Mouse (Mus musculus): ENCODE measurements around the gene Fndc3b. TPM values are rescaled to one million over a fixed set of nuclear protein-coding genes. Genes with fewer than 3 reads are reported as not detected.

The Fndc3b gene
- polyA plus RNA-seq, 2 experiments: 4.2 to 5.5 TPM

DNA sequence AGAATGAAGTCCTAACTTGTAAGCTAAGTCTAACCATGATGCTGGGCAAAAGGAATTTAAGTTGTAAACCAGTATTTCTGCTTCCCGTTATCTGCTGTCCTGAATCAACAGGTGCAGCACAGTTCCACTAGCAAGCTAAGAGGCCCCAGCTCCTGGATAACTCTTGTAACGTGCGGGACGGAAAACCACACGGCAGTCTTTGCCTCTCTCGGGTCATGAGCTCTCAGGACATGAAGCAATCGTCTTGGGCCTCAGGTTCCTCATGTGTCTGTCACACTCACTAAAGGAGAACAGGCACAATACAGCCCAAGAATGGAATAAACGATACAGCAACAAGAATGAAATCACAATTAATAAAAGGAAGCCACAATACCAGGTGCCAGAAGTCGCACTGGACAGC, 93.4 kb downstream of the Fndc3b start:
- Histone ChIP-seq H3K27ac (no peak overlapping the region), H3K4me3 (ENCODE audit: insufficient read depth in 1 of 2, low read depth in 2 of 2, low read length in 2 of 2) (no peak overlapping the region), H3K27me3 (ENCODE audit: control insufficient read depth, insufficient read depth, low read length) (no peaks in the 10 kb centered on the region), H3K9ac (replicated peaks) (no peak overlapping the region), H3K9me3 (ENCODE audit: control insufficient read depth, low read length) (no peaks in the 10 kb centered on the region), H3K4me2 (ENCODE audit: low read depth) (no peak overlapping the region), H3K4me1 (replicated peaks; ENCODE audit: control insufficient read depth in 2 of 2, insufficient read depth in 2 of 2, low read length in 1 of 2) (peaks cover 3 to 28% of the 10 kb centered on the region in 2 experiments; a peak in 3 of 4 replicates), H3K36me3 (replicated peaks; ENCODE audit: control insufficient read depth, insufficient read depth, low read depth) (no peaks in the 10 kb centered on the region)
- ATAC-seq (ENCODE audit: insufficient read depth) (no peak), DNase-seq (ENCODE audit: low read depth in 3 of 3, low spot score in 3 of 3) (peak in 1 of 3 experiments; percentile 4)
- TF ChIP-seq CTCF (IDR thresholded peaks at IDR 0.05; ENCODE audit: low read depth) (no peak), EP300 (IDR thresholded peaks at IDR 0.05; ENCODE audit: low read depth) (no peak)
- 29% methylated on average over 9 of the region's 9 CpGs for WGBS (ENCODE audit: insufficient replicate concordance)

DNA sequence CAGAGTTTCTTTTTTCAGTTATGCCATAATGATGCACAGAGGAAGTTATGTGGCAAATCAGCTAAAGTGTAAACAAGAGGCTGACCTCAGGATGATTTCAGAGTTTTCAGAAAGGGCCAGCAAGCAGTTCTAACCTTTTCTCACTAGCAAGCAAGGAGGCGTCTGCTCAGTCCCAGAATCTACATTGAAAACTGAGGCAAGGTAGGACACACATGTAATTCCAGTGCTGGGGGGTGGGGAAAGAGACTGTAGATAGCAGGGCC, 93.9 kb downstream of the Fndc3b start:
- no peaks in the 10 kb centered on the region for H3K9me3 ChIP-seq (ENCODE audit: control insufficient read depth, low read length)
- DNase-seq (ENCODE audit: low read depth in 3 of 3, low spot score in 3 of 3) (no peak), ATAC-seq (ENCODE audit: insufficient read depth) (no peak)
- H3K36me3 ChIP-seq (replicated peaks; ENCODE audit: control insufficient read depth, insufficient read depth, low read depth): no peaks in the 10 kb centered on the region
- H3K27me3 ChIP-seq (ENCODE audit: control insufficient read depth, insufficient read depth, low read length): no peaks in the 10 kb centered on the region
- peaks cover 3 to 31% of the 10 kb centered on the region in 2 experiments; a peak in 3 of 4 replicates for H3K4me1 ChIP-seq (replicated peaks; ENCODE audit: control insufficient read depth in 2 of 2, insufficient read depth in 2 of 2, low read length in 1 of 2)
- TF ChIP-seq CTCF (IDR thresholded peaks at IDR 0.05; ENCODE audit: low read depth): no peak
- no peak for TF ChIP-seq EP300 (IDR thresholded peaks at IDR 0.05; ENCODE audit: low read depth)
- WGBS (ENCODE audit: insufficient replicate concordance): 50% methylated on average over 1 of the region's 1 CpGs
- H3K9ac ChIP-seq (replicated peaks): no peak overlapping the region
- H3K27ac ChIP-seq: no peak overlapping the region
- no peak overlapping the region for H3K4me2 ChIP-seq (ENCODE audit: low read depth)
- no peak overlapping the region for H3K4me3 ChIP-seq (ENCODE audit: insufficient read depth in 1 of 2, low read depth in 2 of 2, low read length in 2 of 2)

DNA sequence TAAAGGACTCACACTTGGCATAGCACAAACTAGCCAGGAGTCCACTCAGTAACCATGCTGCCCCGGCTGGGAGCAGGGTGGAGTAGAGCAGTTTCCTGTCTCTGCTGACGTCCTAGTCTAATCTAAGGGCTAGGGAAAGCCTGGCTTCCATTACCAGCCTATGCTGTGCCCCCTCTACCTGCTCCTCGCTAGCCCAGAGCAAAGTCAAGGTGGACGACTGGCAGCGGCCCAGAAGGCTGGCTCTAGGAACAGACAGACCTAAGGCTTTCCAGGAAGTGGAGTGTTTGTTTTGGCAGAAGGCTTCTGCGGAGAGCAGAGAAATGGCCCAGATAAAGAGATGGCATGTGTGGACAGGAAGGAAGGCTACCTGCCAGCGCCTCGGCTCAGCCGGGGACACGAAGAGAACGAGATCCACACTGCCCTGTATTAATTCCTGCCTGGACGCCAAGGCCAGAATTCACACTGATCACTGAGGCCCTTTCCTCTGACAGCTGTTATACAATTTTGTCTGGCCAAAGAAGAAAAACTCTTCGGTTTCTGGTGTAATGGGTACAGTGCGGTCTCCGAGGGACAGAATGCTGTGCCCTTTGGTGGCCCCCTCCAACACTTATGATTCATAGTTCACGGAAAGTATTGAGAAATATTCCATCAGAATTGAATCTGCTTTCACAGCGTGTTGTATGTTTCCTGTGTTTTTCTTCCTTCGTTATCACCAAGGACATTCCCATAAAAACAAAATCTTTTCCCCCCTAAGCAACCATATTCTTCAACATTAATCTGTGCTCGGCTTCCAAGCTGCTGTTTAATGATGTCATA, 94.5 kb downstream of the Fndc3b start:
- DNase-seq (ENCODE audit: low read depth in 3 of 3, low spot score in 3 of 3) (no peak), ATAC-seq (ENCODE audit: insufficient read depth) (no peak)
- TF ChIP-seq CTCF (IDR thresholded peaks at IDR 0.05; ENCODE audit: low read depth) (no peak), EP300 (IDR thresholded peaks at IDR 0.05; ENCODE audit: low read depth) (no peak)
- Histone ChIP-seq H3K9ac (replicated peaks) (no peak overlapping the region), H3K36me3 (replicated peaks; ENCODE audit: control insufficient read depth, insufficient read depth, low read depth) (no peaks in the 10 kb centered on the region), H3K9me3 (ENCODE audit: control insufficient read depth, low read length) (no peaks in the 10 kb centered on the region), H3K4me2 (ENCODE audit: low read depth) (peak overlapping the region; percentile 8; the same call in 1 of the 2 replicates), H3K4me3 (ENCODE audit: insufficient read depth in 1 of 2, low read depth in 2 of 2, low read length in 2 of 2) (no peak overlapping the region), H3K27me3 (ENCODE audit: control insufficient read depth, insufficient read depth, low read length) (no peaks in the 10 kb centered on the region), H3K4me1 (replicated peaks; ENCODE audit: control insufficient read depth in 2 of 2, insufficient read depth in 2 of 2, low read length in 1 of 2) (peaks cover 3 to 31% of the 10 kb centered on the region in 2 experiments; a peak in 3 of 4 replicates), H3K27ac (no peak overlapping the region; the same call in 1 of the 2 replicates)
- 18% methylated on average over 19 of the region's 19 CpGs for WGBS (ENCODE audit: insufficient replicate concordance)

- no peak for DNase-seq (ENCODE audit: low read depth in 3 of 3, low spot score in 3 of 3)
- peaks cover 3 to 31% of the 10 kb centered on the region in 2 experiments; a peak in 3 of 4 replicates for H3K4me1 ChIP-seq (replicated peaks; ENCODE audit: control insufficient read depth in 2 of 2, insufficient read depth in 2 of 2, low read length in 1 of 2)
- WGBS (ENCODE audit: insufficient replicate concordance): 47% methylated on average over 8 of the region's 8 CpGs
- TF ChIP-seq EP300 (IDR thresholded peaks at IDR 0.05; ENCODE audit: low read depth) (no peak), CTCF (IDR thresholded peaks at IDR 0.05; ENCODE audit: low read depth) (no peak)
- H3K9ac ChIP-seq (replicated peaks): no peak overlapping the region
- H3K27ac ChIP-seq: no peak overlapping the region
- H3K4me2 ChIP-seq (ENCODE audit: low read depth): no peak overlapping the region
- H3K36me3 ChIP-seq (replicated peaks; ENCODE audit: control insufficient read depth, insufficient read depth, low read depth): no peaks in the 10 kb centered on the region
- H3K9me3 ChIP-seq (ENCODE audit: control insufficient read depth, low read length): no peaks in the 10 kb centered on the region
- H3K4me3 ChIP-seq (ENCODE audit: insufficient read depth in 1 of 2, low read depth in 2 of 2, low read length in 2 of 2): no peak overlapping the region
- H3K27me3 ChIP-seq (ENCODE audit: control insufficient read depth, insufficient read depth, low read length): no peaks in the 10 kb centered on the region
- no peak for ATAC-seq (ENCODE audit: insufficient read depth)
Measured at GRCm38 (mm10) chr3:27615479-27615878, 95.6 kb downstream of the Fndc3b start.

DNA sequence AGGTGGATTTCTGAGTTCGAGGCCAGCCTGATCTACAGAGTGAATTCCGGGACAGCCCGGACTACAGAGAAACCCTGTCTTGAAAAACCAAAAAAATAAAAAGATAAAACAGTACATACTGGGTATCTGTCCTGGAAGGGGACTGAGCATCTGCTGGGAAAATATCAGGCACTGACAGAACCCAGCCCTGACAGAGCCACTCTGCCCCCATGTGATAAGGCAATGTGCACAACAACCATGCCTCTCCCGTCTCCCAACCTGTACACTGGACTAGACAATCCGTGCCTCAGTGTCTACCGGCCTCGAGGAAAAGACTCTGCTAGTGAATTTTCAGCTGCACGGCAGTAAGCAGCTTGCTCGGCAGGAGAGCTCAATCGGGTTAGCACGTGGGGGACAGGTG, 97.3 kb downstream of the Fndc3b start:
- DNase-seq (ENCODE audit: low read depth in 3 of 3, low spot score in 3 of 3): no peak
- peak; percentile 53; the same call in 1 of the 2 replicates for ATAC-seq (ENCODE audit: insufficient read depth)

More for the DNA sequence above, 97.3 kb downstream of the Fndc3b start:
- H3K36me3 ChIP-seq (replicated peaks; ENCODE audit: control insufficient read depth, insufficient read depth, low read depth): no peaks in the 10 kb centered on the region
- TF ChIP-seq EP300 (IDR thresholded peaks at IDR 0.05; ENCODE audit: low read depth) (no peak), CTCF (IDR thresholded peaks at IDR 0.05; ENCODE audit: low read depth) (no peak)
- no peaks in the 10 kb centered on the region for H3K27me3 ChIP-seq (ENCODE audit: control insufficient read depth, insufficient read depth, low read length)
- H3K27ac ChIP-seq: no peak overlapping the region
- H3K4me1 ChIP-seq (replicated peaks; ENCODE audit: control insufficient read depth in 2 of 2, insufficient read depth in 2 of 2, low read length in 1 of 2): peaks cover 3 to 31% of the 10 kb centered on the region in 2 experiments; a peak in 3 of 4 replicates
- 39% methylated on average over 11 of the region's 11 CpGs for WGBS (ENCODE audit: insufficient replicate concordance)
- H3K4me2 ChIP-seq (ENCODE audit: low read depth): no peak overlapping the region
- no peak overlapping the region for H3K9ac ChIP-seq (replicated peaks)
- no peak overlapping the region for H3K4me3 ChIP-seq (ENCODE audit: insufficient read depth in 1 of 2, low read depth in 2 of 2, low read length in 2 of 2)
- H3K9me3 ChIP-seq (ENCODE audit: control insufficient read depth, low read length): no peaks in the 10 kb centered on the region

All from liver, embryonic 14.5 days (tissue).